Mouse (Mus musculus): Measurements from ENCODE around the gene Lrrk1.

The Lrrk1 gene

GRCm38 (mm10) chr7:66340044-66340443, 48.1 kb downstream of the Lrrk1 start:
- in situ Hi-C loops (cut with MboI), result no loop called here

- in situ Hi-C loops (cut with MboI), result no loop called here
These were observed 48.5 kb downstream of the Lrrk1 start for GRCm38 (mm10) chr7:66339625-66340024.

GRCm38 (mm10) chr7:66336955-66337354, 51.2 kb downstream of the Lrrk1 start:
- in situ Hi-C loops (cut with MboI), result no loop called here

- in situ Hi-C loops (cut with MboI), result no loop called here
These were observed 54.1 kb downstream of the Lrrk1 start for GRCm38 (mm10) chr7:66333906-66334500.

GRCm38 (mm10) chr7:66332340-66332739, 55.8 kb downstream of the Lrrk1 start:
- in situ Hi-C loops (cut with MboI), result no loop called here

GRCm38 (mm10) chr7:66330610-66331009, 57.5 kb downstream of the Lrrk1 start:
- in situ Hi-C loops (cut with MboI), result no loop called here

- in situ Hi-C loops (cut with MboI), result no loop called here
These were observed 60.6 kb downstream of the Lrrk1 start for GRCm38 (mm10) chr7:66327516-66327915.

GRCm38 (mm10) chr7:66325419-66326053, 62.6 kb downstream of the Lrrk1 start:
- in situ Hi-C loops (cut with MboI), result no loop called here

GRCm38 (mm10) chr7:66323252-66324015, 64.7 kb downstream of the Lrrk1 start:
- in situ Hi-C loops (cut with MboI), result loop anchor here (25.0 kb wide), 1 partner anchor 339 kb away; no protein-coding TSS in a partner anchor

- in situ Hi-C loops (cut with MboI), result loop anchor here (25.0 kb wide), 1 partner anchor 341 kb away; no protein-coding TSS in a partner anchor
These were observed 67.2 kb downstream of the Lrrk1 start for GRCm38 (mm10) chr7:66320996-66321395.

GRCm38 (mm10) chr7:66318147-66318546, 70.0 kb downstream of the Lrrk1 start:
- in situ Hi-C loops (cut with MboI), result loop anchor here (25.0 kb wide), 1 partner anchor 344 kb away; no protein-coding TSS in a partner anchor

GRCm38 (mm10) chr7:66310670-66311656, 77.2 kb downstream of the Lrrk1 start:
- in situ Hi-C loops (cut with MboI), result loop anchor here (25.0 kb wide), 1 partner anchor 351 kb away; no protein-coding TSS in a partner anchor

GRCm38 (mm10) chr7:66309950-66310669, 78.0 kb downstream of the Lrrk1 start:
- in situ Hi-C loops (cut with MboI), result loop anchor here (10.0 to 25.0 kb wide), 2 partner anchors 205 to 352 kb away; partner anchors contain the start of gene Chsy1

- in situ Hi-C loops (cut with MboI), result loop anchor here (10.0 to 25.0 kb wide), 2 partner anchors 205 to 353 kb away; partner anchors contain the start of gene Chsy1
These were observed 78.8 kb downstream of the Lrrk1 start for GRCm38 (mm10) chr7:66309240-66309949.

GRCm38 (mm10) chr7:66308581-66309239, 79.4 kb downstream of the Lrrk1 start:
- in situ Hi-C loops (cut with MboI), result loop anchor here (10.0 to 25.0 kb wide), 2 partner anchors 204 to 354 kb away; partner anchors contain the start of gene Chsy1

- in situ Hi-C loops (cut with MboI), result loop anchor here (10.0 to 25.0 kb wide), 2 partner anchors 203 to 355 kb away; partner anchors contain the start of gene Chsy1
These were observed 80.4 kb downstream of the Lrrk1 start for GRCm38 (mm10) chr7:66307791-66308190.

GRCm38 (mm10) chr7:66305714-66306198, 82.4 kb downstream of the Lrrk1 start:
- in situ Hi-C loops (cut with MboI), result loop anchor here (10.0 to 25.0 kb wide), 2 partner anchors 201 to 357 kb away; partner anchors contain the start of gene Chsy1

GRCm38 (mm10) chr7:66304993-66305713, 83.0 kb downstream of the Lrrk1 start:
- in situ Hi-C loops (cut with MboI), result loop anchor here (10.0 to 25.0 kb wide), 2 partner anchors 200 to 357 kb away; partner anchors contain the start of gene Chsy1

Measured in mature B cell (primary cell).